Mouse (Mus musculus): Measurements from ENCODE around the gene Coq6. TPM values are rescaled to one million over a fixed set of nuclear protein-coding genes. Genes with fewer than 3 reads are reported as not detected.

The Coq6 gene
- polyA plus RNA-seq, 1 experiment from 2014 or later = 53.7 TPM

GRCm38 (mm10) chr12:84373831-84374481, 12.5 kb downstream of the Coq6 start:
- WGBS = 79% methylated on average over 6 of the region's 6 CpGs
- no peaks in the 10 kb centered on the region for H3K27me3 ChIP-seq (ENCODE audit: insufficient read depth, poor library complexity, severe bottlenecking)
- DNase-seq (ENCODE audit: low spot score) = no peak
- no peaks in the 10 kb centered on the region for H3K4me1 ChIP-seq
- no peaks in the 10 kb centered on the region for H3K9me3 ChIP-seq
- H3K36me3 ChIP-seq = peaks cover 88% of the 10 kb centered on the region
- no peak overlapping the region for H3K4me3 ChIP-seq
- no peak overlapping the region for H3K27ac ChIP-seq

GRCm38 (mm10) chr12:84382369-84382768, 20.9 kb downstream of the Coq6 start:
- Histone ChIP-seq H3K4me1 (peaks cover 40% of the 10 kb centered on the region), H3K9me3 (no peaks in the 10 kb centered on the region), H3K4me3 (peak overlapping the region; percentile 40), H3K27ac (peak overlapping the region; percentile 79), H3K36me3 (peaks cover 24% of the 10 kb centered on the region; the same call in 1 of the 2 replicates), H3K27me3 (ENCODE audit: insufficient read depth, poor library complexity, severe bottlenecking) (no peaks in the 10 kb centered on the region)
- WGBS = 51% methylated on average over 4 of the region's 4 CpGs
- peak; percentile 89 for DNase-seq (ENCODE audit: low spot score)

DNA sequence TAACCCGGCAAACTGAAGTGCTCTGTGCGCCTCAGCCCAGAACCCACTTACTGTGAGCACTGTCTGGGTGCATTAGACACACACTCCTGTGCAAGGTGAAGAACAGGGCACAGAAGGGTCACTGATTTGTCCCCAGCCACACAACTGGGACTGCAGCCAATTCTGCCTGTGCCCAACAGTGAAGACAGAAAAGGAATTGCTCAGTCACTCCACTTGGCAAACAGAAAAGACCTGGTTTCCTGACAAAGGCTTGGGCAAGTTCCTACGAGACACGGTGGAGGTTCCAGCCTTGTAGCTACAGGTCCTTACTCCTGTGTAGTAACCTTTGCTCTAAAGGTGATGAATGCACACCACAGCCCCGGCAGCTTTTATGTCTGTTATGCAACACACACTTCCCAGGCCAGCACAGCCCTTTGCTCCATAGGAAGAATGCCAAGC, 23.2 kb downstream of the Coq6 start:
- WGBS = 51% methylated on average over 5 of the region's 5 CpGs
- Histone ChIP-seq H3K9me3 (no peaks in the 10 kb centered on the region), H3K27me3 (ENCODE audit: insufficient read depth, poor library complexity, severe bottlenecking) (no peaks in the 10 kb centered on the region), H3K36me3 (0 out of 2 replicates have a peak, but pooled peaks cover 4% of the 10 kb centered on the region), H3K4me3 (no peak overlapping the region), H3K4me1 (peaks cover 45% of the 10 kb centered on the region), H3K27ac (peak overlapping the region; percentile 54; the same call in 1 of the 2 replicates)
- DNase-seq (ENCODE audit: low spot score) = no peak

GRCm38 (mm10) chr12:84385408-84385807, 24.0 kb downstream of the Coq6 start:
- WGBS = 87% methylated on average over 4 of the region's 4 CpGs
- Histone ChIP-seq H3K27me3 (ENCODE audit: insufficient read depth, poor library complexity, severe bottlenecking) (no peaks in the 10 kb centered on the region), H3K4me3 (no peak overlapping the region), H3K36me3 (0 out of 2 replicates have a peak, but pooled peaks cover 3% of the 10 kb centered on the region), H3K4me1 (peaks cover 45% of the 10 kb centered on the region), H3K9me3 (no peaks in the 10 kb centered on the region), H3K27ac (peak overlapping the region; percentile 54; the same call in 1 of the 2 replicates)
- DNase-seq (ENCODE audit: low spot score) = no peak

GRCm38 (mm10) chr12:84388097-84388496, 26.6 kb downstream of the Coq6 start:
- H3K4me1 ChIP-seq = peaks cover 36% of the 10 kb centered on the region
- no peak for DNase-seq (ENCODE audit: low spot score)
- no peak overlapping the region for H3K27ac ChIP-seq
- peaks cover 5% of the 10 kb centered on the region; the same call in 1 of the 2 replicates for H3K36me3 ChIP-seq
- H3K27me3 ChIP-seq (ENCODE audit: insufficient read depth, poor library complexity, severe bottlenecking) = no peaks in the 10 kb centered on the region
- H3K4me3 ChIP-seq = no peak overlapping the region
- WGBS = 84% methylated on average over 8 of the region's 8 CpGs
- H3K9me3 ChIP-seq = no peaks in the 10 kb centered on the region

DNA sequence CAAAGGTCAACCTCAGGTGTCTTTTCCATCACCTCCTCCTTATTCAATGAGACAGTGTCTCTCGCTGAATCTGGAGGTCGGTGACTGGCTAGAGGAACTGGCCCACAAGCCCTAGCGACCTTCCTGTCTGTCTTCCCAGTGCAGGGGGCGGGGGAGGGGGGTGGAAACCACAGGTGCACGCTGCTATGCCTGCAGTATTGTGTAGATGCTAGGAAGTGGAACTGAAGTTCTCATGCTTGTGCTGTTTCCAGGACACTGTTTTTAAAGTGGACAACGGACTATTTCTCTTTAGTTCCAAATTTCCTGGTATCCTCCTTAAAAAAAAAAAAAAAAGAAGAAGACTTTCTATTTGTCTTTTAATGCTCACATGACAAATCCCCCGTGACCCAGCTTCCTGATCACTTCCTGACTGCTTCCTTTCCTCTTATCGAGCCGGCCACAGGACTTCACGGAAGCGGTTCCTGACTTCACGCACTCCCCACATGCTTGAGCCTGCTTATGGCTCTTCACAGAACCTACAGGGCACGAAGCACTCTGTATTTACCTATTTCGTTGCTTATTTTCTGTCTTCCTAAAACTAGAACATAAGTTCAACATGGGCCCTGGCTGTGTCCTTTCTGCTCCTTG, 27.4 kb downstream of the Coq6 start:
- no peaks in the 10 kb centered on the region for H3K27me3 ChIP-seq (ENCODE audit: insufficient read depth, poor library complexity, severe bottlenecking)
- no peaks in the 10 kb centered on the region for H3K9me3 ChIP-seq
- no peak for DNase-seq (ENCODE audit: low spot score)
- no peak overlapping the region for H3K27ac ChIP-seq
- H3K4me1 ChIP-seq = peaks cover 32% of the 10 kb centered on the region
- 66% methylated on average over 14 of the region's 14 CpGs for WGBS
- peaks cover 9% of the 10 kb centered on the region for H3K36me3 ChIP-seq
- H3K4me3 ChIP-seq = no peak overlapping the region

GRCm38 (mm10) chr12:84390336-84390735, 28.9 kb downstream of the Coq6 start:
- 30% methylated on average over 6 of the region's 6 CpGs for WGBS
- H3K4me1 ChIP-seq = peaks cover 17% of the 10 kb centered on the region
- no peaks in the 10 kb centered on the region for H3K27me3 ChIP-seq (ENCODE audit: insufficient read depth, poor library complexity, severe bottlenecking)
- no peak overlapping the region for H3K27ac ChIP-seq
- H3K36me3 ChIP-seq = peaks cover 9% of the 10 kb centered on the region
- no peaks in the 10 kb centered on the region for H3K9me3 ChIP-seq
- DNase-seq (ENCODE audit: low spot score) = peak; percentile 84
- no peak overlapping the region for H3K4me3 ChIP-seq

GRCm38 (mm10) chr12:84392681-84393080, 31.2 kb downstream of the Coq6 start:
- Histone ChIP-seq H3K4me3 (no peak overlapping the region), H3K27ac (no peak overlapping the region), H3K36me3 (peaks cover 12% of the 10 kb centered on the region), H3K27me3 (ENCODE audit: insufficient read depth, poor library complexity, severe bottlenecking) (no peaks in the 10 kb centered on the region), H3K4me1 (peaks cover 7% of the 10 kb centered on the region), H3K9me3 (no peaks in the 10 kb centered on the region)
- no peak for DNase-seq (ENCODE audit: low spot score)
- WGBS = 96% methylated on average over 4 of the region's 4 CpGs

GRCm38 (mm10) chr12:84393847-84394246, 32.4 kb downstream of the Coq6 start:
- WGBS = 87% methylated on average over 5 of the region's 5 CpGs
- Histone ChIP-seq H3K36me3 (peaks cover 12% of the 10 kb centered on the region), H3K9me3 (no peaks in the 10 kb centered on the region), H3K27me3 (ENCODE audit: insufficient read depth, poor library complexity, severe bottlenecking) (no peaks in the 10 kb centered on the region), H3K27ac (no peak overlapping the region), H3K4me1 (peaks cover 2% of the 10 kb centered on the region), H3K4me3 (no peak overlapping the region)
- DNase-seq (ENCODE audit: low spot score) = no peak

DNA sequence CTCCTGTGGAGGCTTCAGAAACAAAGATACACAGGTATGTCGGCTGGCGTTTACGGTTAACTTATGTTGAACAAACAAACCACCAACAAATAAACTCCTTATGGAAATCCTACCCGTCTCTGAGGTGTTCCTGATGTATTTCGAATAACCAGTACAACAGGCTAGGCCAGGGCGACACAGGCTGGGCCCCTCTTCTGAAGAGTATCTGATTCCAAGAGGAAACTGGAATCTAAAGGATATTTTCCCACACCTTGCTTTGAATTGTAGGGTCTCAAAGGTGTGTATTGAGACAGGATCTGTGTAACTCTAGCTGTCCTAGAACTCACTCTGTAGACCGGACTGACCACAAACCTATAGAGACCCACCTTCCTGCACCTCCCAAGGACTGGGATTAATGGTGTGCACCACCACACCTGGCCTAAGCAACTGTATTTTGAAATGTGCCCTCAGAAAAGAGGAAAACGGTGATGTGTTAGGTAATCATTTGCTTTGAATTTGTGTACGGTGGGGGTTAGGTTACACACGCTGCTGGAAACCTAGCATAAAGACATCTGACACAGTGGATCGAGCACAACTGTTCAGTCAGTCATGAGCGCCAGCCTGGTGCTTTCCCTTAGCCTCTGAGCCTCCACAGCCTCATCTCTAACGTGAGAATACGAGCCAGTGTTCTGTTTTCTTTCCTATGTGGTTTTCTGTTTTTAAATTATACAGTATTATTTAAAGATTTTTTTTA, 35.7 kb downstream of the Coq6 start:
- 87% methylated on average over 14 of the region's 14 CpGs for WGBS
- peaks cover 16% of the 10 kb centered on the region; the same call in 1 of the 2 replicates for H3K4me1 ChIP-seq
- peaks cover 9% of the 10 kb centered on the region for H3K36me3 ChIP-seq

DNA sequence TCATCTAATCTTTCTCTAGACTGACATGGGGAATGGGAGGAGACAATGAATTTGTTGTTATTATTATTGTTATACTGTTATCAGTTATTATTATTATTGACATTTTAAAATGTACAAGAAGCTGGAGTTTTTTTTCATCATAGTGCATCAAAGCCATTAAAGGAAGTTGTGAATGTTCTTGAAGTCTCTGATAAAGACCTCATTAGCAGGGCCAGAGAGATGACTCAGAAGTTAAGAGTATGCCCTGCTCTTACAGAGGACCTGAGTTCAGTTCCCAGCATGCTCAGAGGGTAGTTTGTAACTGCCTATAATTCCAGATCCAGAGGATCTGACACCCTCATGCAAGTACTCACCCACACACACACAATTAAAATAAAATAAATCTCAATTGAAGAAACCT, 36.2 kb downstream of the Coq6 start:
- Histone ChIP-seq H3K27me3 (ENCODE audit: insufficient read depth, poor library complexity, severe bottlenecking) (no peaks in the 10 kb centered on the region), H3K4me1 (peaks cover 16% of the 10 kb centered on the region; the same call in 1 of the 2 replicates), H3K4me3 (no peak overlapping the region), H3K36me3 (peaks cover 9% of the 10 kb centered on the region), H3K27ac (no peak overlapping the region), H3K9me3 (no peaks in the 10 kb centered on the region)
- no peak for DNase-seq (ENCODE audit: low spot score)

More for the DNA sequence above, 35.7 kb downstream of the Coq6 start:
- Histone ChIP-seq H3K4me3 (no peak overlapping the region), H3K27me3 (ENCODE audit: insufficient read depth, poor library complexity, severe bottlenecking) (no peaks in the 10 kb centered on the region), H3K9me3 (no peaks in the 10 kb centered on the region), H3K27ac (no peak overlapping the region)
- no peak for DNase-seq (ENCODE audit: low spot score)

DNA sequence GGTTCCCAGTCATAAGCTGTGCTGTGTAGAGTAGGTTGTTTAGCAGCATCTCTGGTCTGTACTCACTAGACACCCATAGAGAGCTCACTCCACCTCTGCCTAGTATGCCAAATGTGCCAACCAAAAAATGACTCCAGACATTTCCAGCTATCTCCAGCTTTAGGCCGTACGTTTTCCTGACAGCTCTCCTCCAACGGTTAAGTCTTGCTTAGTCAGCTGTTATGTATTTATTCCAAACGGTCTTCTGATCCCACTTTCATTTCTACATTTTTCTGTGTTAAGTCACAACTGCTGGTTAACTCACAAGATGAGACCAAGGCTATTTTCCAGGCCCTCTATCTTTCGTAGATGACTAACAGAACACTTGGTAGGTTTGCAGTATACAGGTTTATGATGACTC, 37.2 kb downstream of the Coq6 start:
- 81% methylated on average over 5 of the region's 5 CpGs for WGBS
- H3K4me1 ChIP-seq = peaks cover 20% of the 10 kb centered on the region
- no peak overlapping the region for H3K4me3 ChIP-seq

DNA sequence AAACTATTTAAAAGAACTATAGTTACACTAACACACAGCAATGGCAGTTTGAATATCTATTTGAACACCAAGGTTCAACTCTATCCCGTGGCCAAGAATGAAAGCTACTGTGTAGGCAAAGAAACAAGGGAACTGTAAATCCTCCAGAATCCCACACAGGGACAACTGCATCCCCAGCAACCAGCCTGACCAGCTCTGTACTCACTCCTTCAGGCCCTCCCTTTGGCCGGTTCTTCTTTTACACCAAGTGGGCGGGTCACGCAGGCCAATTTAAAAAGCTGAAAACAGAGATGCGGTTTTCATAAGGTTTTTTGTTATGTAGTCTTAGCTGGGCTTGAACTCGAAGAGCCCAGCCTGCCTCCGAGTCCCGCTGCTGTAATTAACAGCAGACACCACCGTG, 37.7 kb downstream of the Coq6 start:
- no peaks in the 10 kb centered on the region for H3K9me3 ChIP-seq
- no peak overlapping the region for H3K27ac ChIP-seq
- no peak for DNase-seq (ENCODE audit: low spot score)
- no peak overlapping the region for H3K4me3 ChIP-seq
- no peaks in the 10 kb centered on the region for H3K27me3 ChIP-seq (ENCODE audit: insufficient read depth, poor library complexity, severe bottlenecking)
- peaks cover 20% of the 10 kb centered on the region for H3K4me1 ChIP-seq
- WGBS = 74% methylated on average over 9 of the region's 9 CpGs
- H3K36me3 ChIP-seq = 0 out of 2 replicates have a peak, but pooled peaks cover 3% of the 10 kb centered on the region

More for the DNA sequence above, 37.2 kb downstream of the Coq6 start:
- Histone ChIP-seq H3K27me3 (ENCODE audit: insufficient read depth, poor library complexity, severe bottlenecking) (no peaks in the 10 kb centered on the region), H3K9me3 (no peaks in the 10 kb centered on the region), H3K27ac (no peak overlapping the region), H3K36me3 (peaks cover 4% of the 10 kb centered on the region; the same call in 1 of the 2 replicates)
- no peak for DNase-seq (ENCODE audit: low spot score)
